Mouse (Mus musculus) testis, postnatal 14 days (tissue): ENCODE results near the gene Fscn1.
A peak's percentile ranks its signal among the peaks of the same experiment; 100 is the strongest.

Source experiments
- DNase-seq: peaks from one replicate; pipeline ENCODE4 v3.0.0; 2021; ENCODE audit warnings: low spot score

Gene Fscn1

GRCm38 (mm10) chr5:142959576-142960556 lies at the start of gene Fscn1:
Gene Fscn1 (plus strand): TSS chr5:142960343.
- DNase-seq = peak; percentile 78

GRCm38 (mm10) chr5:142911629-142912028 lies 48.5 kb upstream of the Fscn1 start:
- DNase-seq = no peak

- no peak for DNase-seq
Observed at GRCm38 (mm10) chr5:142912320-142912719, 47.8 kb upstream of the Fscn1 start.

GRCm38 (mm10) chr5:142912739-142913138 lies 47.4 kb upstream of the Fscn1 start:
- DNase-seq = no peak

- DNase-seq = no peak
Observed at GRCm38 (mm10) chr5:142915231-142915630, 44.9 kb upstream of the Fscn1 start.

GRCm38 (mm10) chr5:142916593-142916992 lies 43.5 kb upstream of the Fscn1 start:
- no peak for DNase-seq

- DNase-seq = no peak
Observed at GRCm38 (mm10) chr5:142917402-142917801, 42.7 kb upstream of the Fscn1 start.

- peak; percentile 52 for DNase-seq
Observed at GRCm38 (mm10) chr5:142920311-142921073, 39.7 kb upstream of the Fscn1 start.

GRCm38 (mm10) chr5:142921074-142921459 lies 39.1 kb upstream of the Fscn1 start:
- DNase-seq = no peak

GRCm38 (mm10) chr5:142922251-142922650 lies 37.9 kb upstream of the Fscn1 start:
- no peak for DNase-seq

- no peak for DNase-seq
Observed at GRCm38 (mm10) chr5:142923781-142924180, 36.4 kb upstream of the Fscn1 start.

- no peak for DNase-seq
Observed at GRCm38 (mm10) chr5:142924336-142924959, 35.7 kb upstream of the Fscn1 start.

GRCm38 (mm10) chr5:142926204-142926939 lies 33.8 kb upstream of the Fscn1 start:
- DNase-seq = peak; percentile 49

- no peak for DNase-seq
Observed at GRCm38 (mm10) chr5:142926940-142927228, 33.3 kb upstream of the Fscn1 start.

GRCm38 (mm10) chr5:142927341-142927930 lies 32.7 kb upstream of the Fscn1 start:
- no peak for DNase-seq

- peak; percentile 62 for DNase-seq
Observed at GRCm38 (mm10) chr5:142928749-142929399, 31.3 kb upstream of the Fscn1 start.

- no peak for DNase-seq
Observed at GRCm38 (mm10) chr5:142929400-142929752, 30.8 kb upstream of the Fscn1 start.

- DNase-seq = no peak
Observed at GRCm38 (mm10) chr5:142931241-142931745, 28.9 kb upstream of the Fscn1 start.

- peak; percentile 66 for DNase-seq
Observed at GRCm38 (mm10) chr5:142932084-142932685, 28.0 kb upstream of the Fscn1 start.

GRCm38 (mm10) chr5:142932731-142933130 lies 27.4 kb upstream of the Fscn1 start:
- no peak for DNase-seq
